Mouse (Mus musculus) kidney, adult 8-10 months (tissue): ENCODE results near the gene AL607142.1.
A peak's percentile ranks its signal among the peaks of the same experiment; 100 is the strongest.

Experiments
- DNase-seq, 2 experiments: peaks; one replicate each; pipeline ENCODE4 v3.0.0; 2022

Gene AL607142.1

GRCm38 (mm10) chr4:120058157-120058556 lies 6.6 kb upstream of the AL607142.1 start:
- no peak for DNase-seq

GRCm38 (mm10) chr4:120058794-120059193 lies 6.0 kb upstream of the AL607142.1 start:
- no peak for DNase-seq

GRCm38 (mm10) chr4:120061727-120062126 lies 3.1 kb upstream of the AL607142.1 start:
- DNase-seq = no peak

- DNase-seq = no peak
These were observed 2.6 kb upstream of the AL607142.1 start for GRCm38 (mm10) chr4:120062198-120062597.

GRCm38 (mm10) chr4:120062754-120063153 lies 2.0 kb upstream of the AL607142.1 start:
- no peak for DNase-seq

- DNase-seq = no peak
These were observed 1.3 kb upstream of the AL607142.1 start for GRCm38 (mm10) chr4:120063353-120064124.

GRCm38 (mm10) chr4:120066841-120067591 lies 2.2 kb downstream of the AL607142.1 start:
- no peak for DNase-seq

GRCm38 (mm10) chr4:120067592-120068235 lies 2.9 kb downstream of the AL607142.1 start:
- no peak for DNase-seq

GRCm38 (mm10) chr4:120068883-120069581 lies 4.2 kb downstream of the AL607142.1 start:
- DNase-seq = no peak

- DNase-seq = no peak
These were observed 4.8 kb downstream of the AL607142.1 start for GRCm38 (mm10) chr4:120069582-120069980.

GRCm38 (mm10) chr4:120071411-120071810 lies 6.6 kb downstream of the AL607142.1 start:
- no peak for DNase-seq

- DNase-seq = no peak
These were observed 7.2 kb downstream of the AL607142.1 start for GRCm38 (mm10) chr4:120071842-120072507.

- DNase-seq = no peak
These were observed 9.3 kb downstream of the AL607142.1 start for GRCm38 (mm10) chr4:120074061-120074460.

GRCm38 (mm10) chr4:120077322-120077721 lies 12.5 kb downstream of the AL607142.1 start:
- no peak for DNase-seq

- no peak for DNase-seq
These were observed 17.7 kb downstream of the AL607142.1 start for GRCm38 (mm10) chr4:120082527-120082926.

- no peak for DNase-seq
These were observed 18.9 kb downstream of the AL607142.1 start for GRCm38 (mm10) chr4:120083700-120084099.

GRCm38 (mm10) chr4:120089536-120089935 lies 24.7 kb downstream of the AL607142.1 start:
- DNase-seq = no peak

GRCm38 (mm10) chr4:120091997-120092783 lies 27.4 kb downstream of the AL607142.1 start:
- no peak for DNase-seq

GRCm38 (mm10) chr4:120096935-120097334 lies 32.1 kb downstream of the AL607142.1 start:
- no peak for DNase-seq

GRCm38 (mm10) chr4:120101186-120101585 lies 36.4 kb downstream of the AL607142.1 start:
- no peak for DNase-seq

GRCm38 (mm10) chr4:120104599-120104998 lies 39.8 kb downstream of the AL607142.1 start:
- peak; percentile 18 to 59 for DNase-seq

- DNase-seq = no peak
These were observed 41.6 kb downstream of the AL607142.1 start for GRCm38 (mm10) chr4:120106362-120106761.
